Mouse (Mus musculus): ENCODE results near the gene Ttc22. TPM values are rescaled to one million over a fixed set of nuclear protein-coding genes. Genes with fewer than 3 reads are reported as not detected.

Ttc22 gene
- total and polyA plus RNA-seq, 3 experiments: 0.04 TPM; not detected in 2

DNA sequence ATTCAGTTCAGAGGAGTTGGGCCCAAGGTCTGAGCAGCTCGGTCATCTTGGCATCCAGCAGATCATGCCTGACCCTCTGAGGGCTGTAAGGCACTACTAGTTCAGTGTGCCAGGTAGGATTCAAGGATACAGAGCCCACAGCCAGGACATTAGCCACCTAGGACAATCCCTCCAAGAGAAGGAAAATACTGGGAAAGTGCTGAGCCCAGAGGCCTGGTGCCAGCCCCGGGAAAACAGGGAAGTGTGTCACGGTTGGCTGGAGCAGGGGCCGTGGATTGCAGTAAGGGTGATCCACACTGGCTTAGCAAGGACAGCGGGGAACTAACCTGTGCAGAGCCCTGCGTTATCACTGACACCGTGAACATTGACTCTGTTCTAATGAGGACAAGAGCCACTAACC is 44.7 kb upstream of the Ttc22 start:
- peaks cover 4 to 21% of the 10 kb centered on the region in 2 experiments for H3K36me3 ChIP-seq (ENCODE audit: control insufficient read depth in 1 of 2, insufficient read depth in 2 of 2, low read length in 2 of 2)
- no peak overlapping the region for H3K9ac ChIP-seq (ENCODE audit: control insufficient read depth, low read depth, low read length, poor library complexity, severe bottlenecking)
- DNase-seq (ENCODE audit: low read depth, low spot score): no peak
- H3K27ac ChIP-seq (ENCODE audit: control insufficient read depth, low read depth, low read length): no peak overlapping the region
- H3K4me3 ChIP-seq (ENCODE audit: control insufficient read depth in 1 of 2, insufficient read depth in 1 of 2, low read depth in 2 of 2, low read length in 2 of 2): no peak overlapping the region
- no peaks in the 10 kb centered on the region for H3K9me3 ChIP-seq (replicated peaks; ENCODE audit: insufficient read depth, low read length)
- H3K4me1 ChIP-seq (ENCODE audit: control insufficient read depth in 1 of 2, insufficient read depth in 2 of 2, low read length in 2 of 2): peaks cover 15 to 22% of the 10 kb centered on the region in 2 experiments
- TF ChIP-seq EP300 (IDR thresholded peaks at IDR 0.05; ENCODE audit: low read depth in 1 of 2, low read length in 2 of 2) (no peak), MAZ (IDR thresholded peaks at IDR 0.05; ENCODE audit: low read depth, low read length) (no peak), SIN3A (IDR thresholded peaks at IDR 0.05; ENCODE audit: low read length) (no peak), GATA1 (IDR thresholded peaks at IDR 0.05; ENCODE audit: low read depth, low read length) (no peak)
- no peaks in the 10 kb centered on the region for H3K79me2 ChIP-seq (ENCODE audit: control insufficient read depth, insufficient read depth, low read length, poor library complexity)
- H3K27me3 ChIP-seq (ENCODE audit: control insufficient read depth in 1 of 2, insufficient read depth in 2 of 2, low read length in 2 of 2): no peaks in the 10 kb centered on the region

DNA sequence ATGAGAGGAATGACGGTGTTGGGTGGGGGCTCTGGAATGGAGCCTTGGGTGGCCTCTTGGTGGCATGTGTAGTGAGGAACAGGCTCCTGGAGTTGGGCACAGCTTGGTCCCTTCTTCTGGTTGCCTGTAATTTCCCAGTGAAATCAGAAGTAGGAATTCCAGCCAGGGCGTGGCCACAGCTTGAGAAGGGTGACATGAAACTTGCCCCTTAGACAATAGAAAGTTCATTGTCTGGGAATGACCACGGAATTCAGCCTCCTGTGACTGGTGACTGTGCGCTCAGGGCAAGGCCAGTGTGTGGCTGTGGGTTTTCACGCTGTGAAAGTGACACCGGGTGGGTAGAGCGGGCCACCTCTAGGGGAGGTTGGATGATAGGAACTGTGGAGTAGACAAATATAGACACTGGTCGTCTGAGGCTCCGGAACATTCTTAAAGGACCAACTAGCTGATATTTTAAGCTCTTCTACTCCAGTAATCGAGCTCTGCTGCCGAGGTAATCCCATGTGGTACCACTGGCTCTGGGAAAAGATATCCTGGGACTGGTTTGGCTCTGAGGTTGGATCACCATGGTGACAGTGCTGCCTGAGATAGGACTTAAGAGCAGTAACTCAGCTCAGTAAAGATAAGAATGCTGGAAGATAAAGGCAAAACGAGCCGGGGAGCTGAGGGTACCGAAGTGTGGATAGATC is 40.9 kb upstream of the Ttc22 start:
- Histone ChIP-seq H3K79me2 (ENCODE audit: control insufficient read depth, insufficient read depth, low read length, poor library complexity) (no peaks in the 10 kb centered on the region), H3K9me3 (replicated peaks; ENCODE audit: insufficient read depth, low read length) (no peaks in the 10 kb centered on the region), H3K36me3 (ENCODE audit: control insufficient read depth in 1 of 2, insufficient read depth in 2 of 2, low read length in 2 of 2) (peaks cover 4 to 26% of the 10 kb centered on the region in 2 experiments), H3K27me3 (ENCODE audit: control insufficient read depth in 1 of 2, insufficient read depth in 2 of 2, low read length in 2 of 2) (no peaks in the 10 kb centered on the region), H3K4me3 (ENCODE audit: control insufficient read depth in 1 of 2, insufficient read depth in 1 of 2, low read depth in 2 of 2, low read length in 2 of 2) (no peak overlapping the region), H3K9ac (ENCODE audit: control insufficient read depth, low read depth, low read length, poor library complexity, severe bottlenecking) (no peak overlapping the region), H3K27ac (ENCODE audit: control insufficient read depth, low read depth, low read length) (no peak overlapping the region), H3K4me1 (ENCODE audit: control insufficient read depth in 1 of 2, insufficient read depth in 2 of 2, low read length in 2 of 2) (peaks cover 18 to 30% of the 10 kb centered on the region in 2 experiments)
- TF ChIP-seq POLR2AphosphoS2 (IDR thresholded peaks at IDR 0.05; ENCODE audit: low read length) (no peak), SIN3A (IDR thresholded peaks at IDR 0.05; ENCODE audit: low read length) (no peak), CHD2 (IDR thresholded peaks at IDR 0.05; ENCODE audit: low read length) (no peak), GABPA (IDR thresholded peaks at IDR 0.05; ENCODE audit: low read depth, low read length) (no peak), MYC (IDR thresholded peaks at IDR 0.05; ENCODE audit: low read depth, low read length) (no peak), MAZ (IDR thresholded peaks at IDR 0.05; ENCODE audit: low read depth, low read length) (no peak), E2F4 (IDR thresholded peaks at IDR 0.05; ENCODE audit: borderline replicate concordance, low read depth, low read length) (no peak), GATA1 (IDR thresholded peaks at IDR 0.05; ENCODE audit: low read depth, low read length) (peak; percentile 63), POLR2AphosphoS5 (IDR thresholded peaks at IDR 0.05; ENCODE audit: borderline replicate concordance, low read depth, low read length) (no peak), ETS1 (IDR thresholded peaks at IDR 0.05; ENCODE audit: low read depth, low read length) (0 out of 2 replicates have a peak, but pooled peaks have one; percentile 10), ZC3H11A (IDR thresholded peaks at IDR 0.05; ENCODE audit: low read depth, low read length) (no peak), POLR2A (IDR thresholded peaks at IDR 0.05; ENCODE audit: control insufficient read depth in 1 of 2, insufficient read depth in 1 of 2, low read depth in 1 of 2, low read length in 2 of 2, poor library complexity in 1 of 2) (no peak), TBP (IDR thresholded peaks at IDR 0.05; ENCODE audit: low read depth, low read length) (no peak), TCF12 (IDR thresholded peaks at IDR 0.05; ENCODE audit: low read depth, low read length) (0 out of 2 replicates have a peak, but pooled peaks have one; percentile 20), EP300 (IDR thresholded peaks at IDR 0.05; ENCODE audit: low read depth in 1 of 2, low read length in 2 of 2) (peak in 1 of 2 experiments; percentile 32; a peak in 1 of 4 replicates)
- no peak for DNase-seq (ENCODE audit: low read depth, low spot score)

All from MEL (cell line).